Mouse (Mus musculus) forebrain, embryonic 14.5 days (tissue): ENCODE measurements around the gene Tpd52l1. TPM values are rescaled to one million over a fixed set of nuclear protein-coding genes. Genes with fewer than 3 reads are reported as not detected.
"Not testable (repeated sequence)": the region's sequence is repeated elsewhere in the genome, so short reads cannot be mapped to it uniquely, and the experiment has no call there.

ENCODE experiments used
- ATAC-seq: fragments of 200-750 bp; cut with Nextera tagmentation; 2 replicates; pipeline ENCODE4 v1.8.0; 2017; ENCODE audit warnings: mild to moderate bottlenecking, moderate library complexity
- DNase-seq: peaks from one replicate; pipeline ENCODE4 v3.0.0-alpha.2; 2015; ENCODE audit warnings: low spot score
- H3K27ac ChIP-seq: fragments of 300-500 bp; sonication (generic); 2 replicates; pipeline ENCODE4 v1.5.1; 2014; ENCODE audit warnings: low read depth, mild to moderate bottlenecking, control low read depth, low read length, moderate library complexity
- H3K27me3 ChIP-seq: fragments of 300-500 bp; sonication (generic); replicated peaks from 2 replicates; pipeline ENCODE4 v1.6.1; 2014; ENCODE audit warnings: low read length, control low read depth, mixed read lengths; ENCODE audit not compliant: control insufficient read depth, insufficient read depth
- H3K36me3 ChIP-seq: fragments of 300-500 bp; sonication (generic); 2 replicates; pipeline ENCODE4 v1.6.1; 2014; ENCODE audit warnings: low read length, control low read depth; ENCODE audit not compliant: control insufficient read depth, insufficient read depth
- H3K4me1 ChIP-seq: fragments of 300-500 bp; sonication (generic); 2 replicates; pipeline ENCODE4 v1.6.1; 2014; ENCODE audit warnings: antibody characterized with exemption, low read length, control low read depth; ENCODE audit not compliant: control insufficient read depth, insufficient read depth
- H3K4me2 ChIP-seq: fragments of 300-500 bp; sonication (generic); 2 replicates; pipeline ENCODE4 v1.6.1; 2014; ENCODE audit warnings: mild to moderate bottlenecking, control low read depth, low read length
- H3K4me3 ChIP-seq: fragments of 300-500 bp; sonication (generic); 2 replicates; pipeline ENCODE4 v1.5.1; 2014; ENCODE audit warnings: low read depth, low read length, control low read depth
- H3K9ac ChIP-seq: fragments of 300-500 bp; sonication (generic); 2 replicates; pipeline ENCODE4 v1.6.1; 2014; ENCODE audit warnings: mild to moderate bottlenecking, low read length, control low read depth, moderate library complexity
- H3K9me3 ChIP-seq: fragments of 300-500 bp; sonication (generic); replicated peaks from 2 replicates; pipeline ENCODE4 v1.6.1; 2016; ENCODE audit warnings: low read length, control low read depth, mixed read lengths; ENCODE audit not compliant: control insufficient read depth
- WGBS: fragments of 180-500 bp; shearing (Covaris S2); extraction: QIAGEN DNeasy Blood & Tissue Kit; methylation state at CpG from one replicate; pipeline ENCODE4 v1.1.7; 2014; 5-methylcytosine and 5-hydroxymethylcytosine counted together
- polyA plus RNA-seq: library from polyadenylated mRNA; unstranded; fragments of >200 nt; fragmentation: Nextera tagmentation; extraction: Ambion mirVana; gene quantifications from 2 replicates; pipeline ENCODE4 v1.2.1, GENCODE M21; 2014

Tpd52l1 gene
- polyA plus RNA-seq, 1 experiment from 2014 or later = 20.4 TPM

DNA sequence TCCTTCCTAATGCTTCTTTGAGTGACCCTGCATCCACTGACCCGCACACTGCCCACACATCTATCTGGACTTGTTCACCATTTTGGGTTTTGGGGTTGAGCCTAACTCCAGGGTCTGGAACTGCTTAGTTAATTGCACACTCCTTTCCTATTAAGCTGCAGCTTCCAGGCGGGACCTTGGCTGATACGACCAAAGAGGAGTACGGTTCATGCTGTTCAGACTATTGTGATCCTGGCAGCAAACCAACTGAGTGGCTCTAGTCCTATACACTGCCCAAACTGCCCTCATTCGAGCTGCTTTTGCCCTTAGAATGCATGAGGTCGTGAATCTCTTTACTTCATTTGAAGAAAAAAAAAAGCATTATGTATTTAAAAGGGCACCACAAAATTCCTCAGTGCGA, 1.6 kb downstream of the Tpd52l1 start:
- ATAC-seq = no peak
- 45% methylated on average over 7 of the region's 7 CpGs for WGBS
- DNase-seq = peak; percentile 34

DNA sequence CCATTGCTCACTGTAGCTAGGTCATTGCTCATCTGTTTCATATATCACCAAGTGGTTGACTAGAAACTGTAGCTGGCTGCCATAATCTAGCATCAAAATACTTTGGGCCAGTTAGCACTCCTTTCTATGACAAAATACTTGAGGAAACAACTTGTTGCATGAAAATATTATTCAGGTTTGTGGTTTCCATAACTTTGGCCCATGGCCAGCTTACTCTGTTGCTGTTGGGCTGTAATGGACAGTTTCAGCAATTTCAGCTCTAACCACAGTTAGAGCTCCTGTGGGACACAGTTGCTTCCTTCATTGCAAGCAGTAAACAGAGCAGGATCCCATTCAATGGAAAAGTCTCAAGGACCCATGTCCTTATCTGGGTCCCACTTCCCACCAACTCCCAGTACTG, 4.3 kb downstream of the Tpd52l1 start:
- no peaks in the 10 kb centered on the region for H3K36me3 ChIP-seq
- DNase-seq (no peak), ATAC-seq (no peak)
- no peak overlapping the region for H3K9ac ChIP-seq
- H3K27ac ChIP-seq = no peak overlapping the region
- no peak overlapping the region for H3K4me3 ChIP-seq
- no peaks in the 10 kb centered on the region for H3K9me3 ChIP-seq
- H3K27me3 ChIP-seq = no peaks in the 10 kb centered on the region
- H3K4me2 ChIP-seq = no peak overlapping the region
- no peaks in the 10 kb centered on the region for H3K4me1 ChIP-seq

More for the DNA sequence above, 1.6 kb downstream of the Tpd52l1 start:
- no peak overlapping the region for H3K4me3 ChIP-seq
- no peaks in the 10 kb centered on the region for H3K9me3 ChIP-seq
- H3K4me2 ChIP-seq = no peak overlapping the region
- H3K9ac ChIP-seq = no peak overlapping the region
- no peaks in the 10 kb centered on the region for H3K4me1 ChIP-seq
- no peaks in the 10 kb centered on the region for H3K36me3 ChIP-seq
- no peak overlapping the region for H3K27ac ChIP-seq
- H3K27me3 ChIP-seq = no peaks in the 10 kb centered on the region

GRCm38 (mm10) chr10:31436047-31436446, 9.7 kb downstream of the Tpd52l1 start:
- H3K4me2 ChIP-seq = no peak overlapping the region
- no peaks in the 10 kb centered on the region for H3K27me3 ChIP-seq
- WGBS = 88% methylated on average over 4 of the region's 4 CpGs
- no peaks in the 10 kb centered on the region for H3K9me3 ChIP-seq
- H3K36me3 ChIP-seq = no peaks in the 10 kb centered on the region
- H3K9ac ChIP-seq = no peak overlapping the region
- ATAC-seq (no peak), DNase-seq (no peak)
- H3K4me3 ChIP-seq = no peak overlapping the region
- H3K27ac ChIP-seq = no peak overlapping the region
- no peaks in the 10 kb centered on the region for H3K4me1 ChIP-seq

DNA sequence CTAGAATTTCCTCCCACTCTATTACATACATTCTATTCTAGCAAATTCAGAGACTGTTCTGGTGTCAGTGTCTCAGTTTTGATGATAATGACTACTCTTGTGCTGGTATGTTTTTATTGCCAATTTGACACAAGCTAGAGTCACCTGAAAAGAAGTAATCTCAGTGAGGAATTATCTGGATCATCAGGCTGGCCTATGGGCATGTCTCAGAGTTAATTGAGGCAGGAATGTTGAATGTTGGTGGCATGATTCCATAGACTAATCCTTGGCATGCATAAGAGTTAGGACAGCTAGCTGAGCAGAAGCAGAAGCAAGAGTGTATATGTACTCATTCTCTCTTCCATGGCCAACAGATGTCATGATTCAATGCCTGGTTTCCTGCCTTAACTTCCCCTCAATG, 27.8 kb downstream of the Tpd52l1 start:
- DNase-seq (no peak), ATAC-seq (no peak)
- H3K27me3 ChIP-seq = no peaks in the 10 kb centered on the region
- H3K4me1 ChIP-seq = no peaks in the 10 kb centered on the region
- no peaks in the 10 kb centered on the region for H3K9me3 ChIP-seq
- H3K4me2 ChIP-seq = no peak overlapping the region
- H3K9ac ChIP-seq = no peak overlapping the region
- no peak overlapping the region for H3K4me3 ChIP-seq
- no peaks in the 10 kb centered on the region for H3K36me3 ChIP-seq
- H3K27ac ChIP-seq = no peak overlapping the region

DNA sequence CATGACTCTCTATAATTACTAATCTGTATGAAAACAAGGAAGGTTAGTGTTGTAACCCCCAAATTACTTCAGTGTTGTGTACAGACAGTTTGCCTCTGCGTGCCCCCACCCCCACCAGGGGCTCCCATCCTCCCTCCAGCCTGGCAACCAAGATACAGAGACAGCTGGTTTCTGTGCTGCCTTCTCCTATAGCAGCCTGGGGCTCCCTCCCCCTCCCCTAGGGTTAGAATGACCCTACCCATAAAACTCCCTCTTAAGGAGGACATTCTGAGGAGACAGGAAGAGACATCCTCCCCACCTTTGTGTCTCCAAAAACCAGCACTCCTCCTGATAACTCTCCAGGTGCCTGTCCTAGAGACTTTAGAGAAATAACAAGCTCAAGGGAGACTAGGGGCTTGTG, 52.8 kb downstream of the Tpd52l1 start:
- H3K27ac ChIP-seq = no peak overlapping the region
- no peak overlapping the region for H3K4me3 ChIP-seq
- DNase-seq (no peak), ATAC-seq (no peak)
- H3K27me3 ChIP-seq = no peaks in the 10 kb centered on the region
- H3K4me2 ChIP-seq = no peak overlapping the region
- H3K36me3 ChIP-seq = no peaks in the 10 kb centered on the region
- H3K9ac ChIP-seq = no peak overlapping the region
- H3K4me1 ChIP-seq = no peaks in the 10 kb centered on the region
- H3K9me3 ChIP-seq = no peaks in the 10 kb centered on the region
- 62% methylated on average over 1 of the region's 1 CpGs for WGBS

- Histone ChIP-seq H3K9ac (no peak overlapping the region), H3K4me1 (no peaks in the 10 kb centered on the region), H3K36me3 (no peaks in the 10 kb centered on the region), H3K4me3 (no peak overlapping the region), H3K27ac (no peak overlapping the region), H3K27me3 (no peaks in the 10 kb centered on the region), H3K4me2 (no peak overlapping the region), H3K9me3 (no peaks in the 10 kb centered on the region)
- DNase-seq = peak; percentile 8
- 82% methylated on average over 4 of the region's 4 CpGs for WGBS
- ATAC-seq = no peak
These were observed 54.9 kb downstream of the Tpd52l1 start for GRCm38 (mm10) chr10:31390777-31391395.

DNA sequence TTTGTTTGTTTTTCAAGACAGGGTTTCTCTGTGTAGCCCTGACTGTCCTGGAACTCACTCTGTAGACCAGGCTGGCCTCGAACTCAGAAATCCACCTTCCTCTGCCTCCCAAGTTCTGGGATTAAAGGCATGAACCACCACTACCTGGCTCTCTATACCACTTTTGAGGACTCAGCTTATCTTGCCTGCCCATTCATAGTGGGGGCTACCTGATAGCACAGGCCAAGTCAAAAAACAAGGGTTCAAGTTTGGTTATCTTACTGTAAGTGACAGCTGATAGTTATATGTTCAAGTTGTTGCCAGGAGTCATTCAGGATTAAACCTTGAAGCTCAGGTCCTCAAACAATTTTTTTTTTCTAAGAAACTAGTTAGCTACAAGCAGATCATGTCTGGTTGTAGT, 57.2 kb downstream of the Tpd52l1 start:
- not testable (repeated sequence) for DNase-seq, H3K27ac ChIP-seq, H3K27me3 ChIP-seq, H3K4me2 ChIP-seq, H3K9ac ChIP-seq, H3K4me1 ChIP-seq, H3K36me3 ChIP-seq, H3K9me3 ChIP-seq, H3K4me3 ChIP-seq, ATAC-seq
- 90% methylated on average over 1 of the region's 1 CpGs for WGBS

- H3K27ac ChIP-seq, H3K9me3 ChIP-seq, H3K4me2 ChIP-seq, H3K27me3 ChIP-seq, H3K4me3 ChIP-seq, H3K36me3 ChIP-seq, ATAC-seq, H3K4me1 ChIP-seq, H3K9ac ChIP-seq: not testable (repeated sequence)
- DNase-seq = peak; percentile 6
- 10% methylated on average over 4 of the region's 5 CpGs for WGBS
These were observed 75.6 kb downstream of the Tpd52l1 start for GRCm38 (mm10) chr10:31370200-31370599.

- DNase-seq (no peak), ATAC-seq (no peak)
- no peaks in the 10 kb centered on the region for H3K9me3 ChIP-seq
- no peak overlapping the region for H3K27ac ChIP-seq
- 86% methylated on average over 4 of the region's 4 CpGs for WGBS
- H3K4me2 ChIP-seq = no peak overlapping the region
- no peaks in the 10 kb centered on the region for H3K27me3 ChIP-seq
- no peak overlapping the region for H3K4me3 ChIP-seq
- no peaks in the 10 kb centered on the region for H3K36me3 ChIP-seq
- H3K9ac ChIP-seq = no peak overlapping the region
- H3K4me1 ChIP-seq = no peaks in the 10 kb centered on the region
These were observed 86.0 kb downstream of the Tpd52l1 start for GRCm38 (mm10) chr10:31359749-31360148.
